8 mouse cellular contexts compared by ENCODE assay signal in genomic region chr6:83165607-83166242, GRCm38 (mm10). TPM values are rescaled to one million over a fixed set of nuclear protein-coding genes. Genes with fewer than 3 reads are reported as not detected.
DNase-seq lines count a peak whose midpoint lies in the region; ATAC-seq lines count a peak whose summit lies in the region.

Gene Dctn1 (plus strand): TSS chr6:83165920.

- peak; percentile 86 for ATAC-seq in forebrain, embryonic 11.5 days (replicated peaks; ENCODE audit: low FRiP score)
- peak; percentile 82 for ATAC-seq in heart, embryonic 16.5 days (replicated peaks; ENCODE audit: extremely low read depth, insufficient read depth, low FRiP score)
- peak; percentile 89 for ATAC-seq in liver, embryonic 15.5 days (ENCODE audit: insufficient read depth)
- ATAC-seq in neural tube, embryonic 12.5 days (ENCODE audit: low FRiP score, low read depth), result peak; percentile 83

- H3K27ac ChIP-seq in forebrain, embryonic 11.5 days (ENCODE audit: low read depth, low read length), result peak within 1 kb of the TSS; percentile 63
- peak within 1 kb of the TSS; percentile 65 for H3K27ac ChIP-seq in heart, embryonic 16.5 days (ENCODE audit: low read length)
- peak within 1 kb of the TSS; percentile 88 for H3K27ac ChIP-seq in liver, embryonic 15.5 days (replicated peaks)
- H3K27ac ChIP-seq in neural tube, embryonic 12.5 days, result peak within 1 kb of the TSS; percentile 62

- peak; percentile 92 for DNase-seq in CD8-positive naive resting alpha-beta T cell, adult 2 months (ENCODE audit: low read depth in 2 of 2, low spot score in 2 of 2)
- DNase-seq in c-Kit-positive CD71-negative TER-119-negative erythroid progenitor cells, embryonic 14.5 days (ENCODE audit: low read depth), result peak; percentile 90
- peak; percentile 96 for DNase-seq in forebrain, embryonic 11.5 days (ENCODE audit: low spot score)
- DNase-seq in kidney, postnatal 36 days, result peak; percentile 95 to 97
- peak; percentile 88 for DNase-seq in telencephalon, adult 2 months (ENCODE audit: low read depth, low spot score)

- H3K4me2 ChIP-seq in forebrain, embryonic 11.5 days (ENCODE audit: low read depth, low read length, severe bottlenecking), result peak within 1 kb of the TSS; percentile 57
- peak within 1 kb of the TSS; percentile 85 for H3K4me2 ChIP-seq in heart, embryonic 16.5 days (ENCODE audit: low read depth, low read length)
- H3K4me2 ChIP-seq in liver, embryonic 15.5 days, result peak within 1 kb of the TSS; percentile 83
- peak within 1 kb of the TSS; percentile 79 for H3K4me2 ChIP-seq in neural tube, embryonic 12.5 days (replicated peaks)

- H3K4me3 ChIP-seq in forebrain, embryonic 11.5 days (ENCODE audit: low read depth, low read length), result peak within 1 kb of the TSS; percentile 87
- peak within 1 kb of the TSS; percentile 79 for H3K4me3 ChIP-seq in heart, embryonic 16.5 days (ENCODE audit: low read length)
- H3K4me3 ChIP-seq in liver, embryonic 15.5 days (replicated peaks), result peak within 1 kb of the TSS; percentile 94
- H3K4me3 ChIP-seq in neural tube, embryonic 12.5 days, result peak within 1 kb of the TSS; percentile 82

- no peaks in the 10 kb centered on the region for H3K9me3 ChIP-seq in forebrain, embryonic 11.5 days (ENCODE audit: control insufficient read depth, low read length)
- no peaks in the 10 kb centered on the region for H3K9me3 ChIP-seq in heart, embryonic 16.5 days (replicated peaks; ENCODE audit: control insufficient read depth, low read length)
- H3K9me3 ChIP-seq in liver, embryonic 15.5 days (replicated peaks), result no peaks in the 10 kb centered on the region
- H3K9me3 ChIP-seq in neural tube, embryonic 12.5 days, result no peaks in the 10 kb centered on the region

- peaks cover 14% of the 10 kb centered on the region; the same call in 1 of the 2 replicates for H3K4me1 ChIP-seq in forebrain, embryonic 11.5 days (replicated peaks; ENCODE audit: control insufficient read depth, insufficient read depth, low read length)
- peaks cover 24% of the 10 kb centered on the region for H3K4me1 ChIP-seq in heart, embryonic 16.5 days (ENCODE audit: control insufficient read depth, insufficient read depth, low read length)
- H3K4me1 ChIP-seq in liver, embryonic 15.5 days (replicated peaks), result peaks cover 33% of the 10 kb centered on the region
- peaks cover 27% of the 10 kb centered on the region for H3K4me1 ChIP-seq in neural tube, embryonic 12.5 days

- peak within 1 kb of the TSS; percentile 83 for H3K9ac ChIP-seq in forebrain, embryonic 11.5 days (ENCODE audit: low read length)
- H3K9ac ChIP-seq in heart, embryonic 16.5 days (ENCODE audit: low read length), result peak within 1 kb of the TSS; percentile 83
- peak within 1 kb of the TSS; percentile 96 for H3K9ac ChIP-seq in liver, embryonic 15.5 days
- H3K9ac ChIP-seq in neural tube, embryonic 12.5 days, result peak within 1 kb of the TSS; percentile 81

- H3K36me3 ChIP-seq in forebrain, embryonic 11.5 days (ENCODE audit: control insufficient read depth, insufficient read depth, low read length), result no peaks in the 10 kb centered on the region
- H3K36me3 ChIP-seq in heart, embryonic 16.5 days (ENCODE audit: control insufficient read depth, insufficient read depth), result no peaks in the 10 kb centered on the region
- no peaks in the 10 kb centered on the region for H3K36me3 ChIP-seq in liver, embryonic 15.5 days (replicated peaks)
- no peaks in the 10 kb centered on the region for H3K36me3 ChIP-seq in neural tube, embryonic 12.5 days

- WGBS in forebrain, embryonic 11.5 days, result under 1% methylated on average over 57 of the region's 58 CpGs
- under 1% methylated on average over 56 of the region's 58 CpGs for WGBS in heart, embryonic 16.5 days
- WGBS in liver, embryonic 15.5 days (ENCODE audit: insufficient replicate concordance), result under 1% methylated on average over 58 of the region's 58 CpGs
- under 1% methylated on average over 58 of the region's 58 CpGs for WGBS in neural tube, embryonic 12.5 days

- H3K27me3 ChIP-seq in forebrain, embryonic 11.5 days (ENCODE audit: control insufficient read depth, insufficient read depth, low read length), result peaks cover 23% of the 10 kb centered on the region
- peaks cover 18% of the 10 kb centered on the region for H3K27me3 ChIP-seq in heart, embryonic 16.5 days (ENCODE audit: control insufficient read depth, insufficient read depth, low read length)
- H3K27me3 ChIP-seq in liver, embryonic 15.5 days, result peaks cover 38% of the 10 kb centered on the region
- peaks cover 21% of the 10 kb centered on the region for H3K27me3 ChIP-seq in neural tube, embryonic 12.5 days (replicated peaks)

RNA-seq across cellular contexts. Expression of gene Dctn1, which starts in this region (rescaled TPM):
- 99.6 and 104 TPM in 2 replicates for polyA plus RNA-seq in forebrain, embryonic 11.5 days (2014; fragmentation: Nextera tagmentation; extraction: Ambion mirVana)
- polyA plus RNA-seq in heart, embryonic 16.5 days (2015; fragmentation: Nextera tagmentation; extraction: Ambion mirVana), result 76.9 and 78.1 TPM in 2 replicates
- polyA plus RNA-seq in liver, embryonic 15.5 days (2015; fragmentation: Nextera tagmentation; extraction: Ambion mirVana), result 24.1 and 26.7 TPM in 2 replicates
- 181 and 196 TPM in 2 replicates for polyA plus RNA-seq in neural tube, embryonic 12.5 days (2016; fragmentation: Nextera tagmentation; extraction: Ambion mirVana)

Comparison
In these comparisons a context has a peak if more than half of its experiments do, and no peak if none do; other contexts are left out.
1. Peak in every context shown above with its lines: DNase-seq, ATAC-seq, H3K4me3 ChIP-seq and H3K27ac ChIP-seq.